ENCODE assay signal across 20 mouse cellular contexts in genomic region chr13:98107621-98108020, GRCm38 (mm10).
"Had no signal": no experiment of that assay in that cellular context is flagged by ENCODE, and none has a peak within 500 bp of the region (broad histone marks: within the 10 kb centered on the region; RNA-seq: fewer than 3 reads in every experiment).

No protein-coding gene starts in this region.

- H3K27ac ChIP-seq: heart, adult 2 months; heart, embryonic 13.5 days; heart, embryonic 15.5 days; hindbrain, embryonic 13.5 days; hindbrain, embryonic 15.5 days; hindbrain, postnatal 0 days; kidney, embryonic 15.5 days; kidney, postnatal 0 days; limb, embryonic 13.5 days; limb, embryonic 15.5 days had no signal

- H3K36me3 ChIP-seq: heart, embryonic 13.5 days; heart, embryonic 15.5 days; hindbrain, embryonic 13.5 days; hindbrain, embryonic 15.5 days; kidney, embryonic 15.5 days; limb, embryonic 13.5 days; limb, embryonic 15.5 days had no signal

- DNase-seq: gastrocnemius, postnatal 14 days; gastrocnemius, postnatal 36 days; heart, adult 2 months; heart, postnatal 14 days; heart, postnatal 36 days; kidney, adult 11 months; kidney, adult 2 months; kidney, adult 9 months; kidney, postnatal 14 days; kidney, postnatal 36 days; left cerebral cortex, postnatal 4 days had no signal

- H3K4me3 ChIP-seq: heart, adult 2 months; heart, embryonic 13.5 days; heart, embryonic 15.5 days; hindbrain, embryonic 13.5 days; hindbrain, embryonic 15.5 days; kidney, embryonic 15.5 days; limb, embryonic 13.5 days; limb, embryonic 15.5 days had no signal

- H3K9ac ChIP-seq: heart, embryonic 13.5 days; heart, embryonic 15.5 days; hindbrain, embryonic 13.5 days; hindbrain, embryonic 15.5 days; kidney, embryonic 15.5 days; limb, embryonic 13.5 days; limb, embryonic 15.5 days had no signal

- H3K9me3 ChIP-seq: heart, embryonic 13.5 days; heart, embryonic 15.5 days; hindbrain, embryonic 13.5 days; hindbrain, embryonic 15.5 days; kidney, embryonic 15.5 days; limb, embryonic 15.5 days had no signal

- H3K4me1 ChIP-seq: heart, embryonic 13.5 days; heart, embryonic 15.5 days; hindbrain, embryonic 13.5 days; hindbrain, embryonic 15.5 days; kidney, embryonic 15.5 days; limb, embryonic 15.5 days had no signal
